Mouse (Mus musculus) frontal cortex, adult (tissue): Measurements from ENCODE around the gene Wdfy3.
"Not testable (repeated sequence)": the region's sequence is repeated elsewhere in the genome, so short reads cannot be mapped to it uniquely, and the experiment has no call there.

Source experiments
- ATAC-seq: cut with Nextera tagmentation; 2 replicates; pipeline ENCODE4 v1.9.2; 2017; ENCODE audit warnings: mild to moderate bottlenecking, moderate library complexity, mixed read lengths; ENCODE audit not compliant: low TSS enrichment

Wdfy3 gene

DNA sequence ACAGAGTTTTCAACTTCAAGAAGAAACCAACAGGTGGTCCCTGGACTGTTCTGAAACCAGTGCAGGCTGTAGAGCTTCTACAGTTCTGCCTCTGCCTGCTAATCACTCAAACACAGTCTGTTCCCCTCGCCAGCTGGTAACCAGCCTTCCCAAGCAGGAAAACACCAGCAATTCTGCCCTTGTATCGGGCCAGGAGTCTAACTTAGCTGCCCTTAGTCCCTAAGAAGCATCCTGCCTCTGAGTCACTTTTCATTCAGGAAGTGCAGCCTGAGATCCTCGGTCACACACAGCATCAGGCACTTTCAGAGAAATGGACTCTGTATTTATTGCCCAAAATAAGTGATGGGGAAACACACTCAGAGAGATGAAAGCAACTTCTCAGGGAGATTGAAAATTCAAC is 66.3 kb downstream of the Wdfy3 start:
- no peak for ATAC-seq

DNA sequence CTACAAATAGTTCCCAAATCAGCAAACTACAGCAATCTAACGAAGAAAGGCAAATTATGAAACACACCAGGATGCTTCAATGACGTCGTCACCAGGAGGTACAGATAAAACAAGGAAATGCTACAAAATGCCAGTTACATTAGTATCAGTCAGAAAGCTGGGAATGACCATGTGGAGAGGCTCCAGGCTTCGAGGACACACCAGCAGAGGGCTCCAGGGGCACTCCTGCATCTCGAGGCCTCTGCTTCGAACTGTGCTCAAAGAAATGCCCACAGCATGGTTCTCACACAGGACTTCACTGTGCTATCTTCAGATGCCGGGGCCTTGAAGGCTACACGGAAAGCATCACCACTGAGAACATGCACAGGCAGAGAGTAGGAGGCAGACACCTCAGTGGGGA is 68.7 kb downstream of the Wdfy3 start:
- peak; percentile 40; the same call in 1 of the 2 replicates for ATAC-seq

DNA sequence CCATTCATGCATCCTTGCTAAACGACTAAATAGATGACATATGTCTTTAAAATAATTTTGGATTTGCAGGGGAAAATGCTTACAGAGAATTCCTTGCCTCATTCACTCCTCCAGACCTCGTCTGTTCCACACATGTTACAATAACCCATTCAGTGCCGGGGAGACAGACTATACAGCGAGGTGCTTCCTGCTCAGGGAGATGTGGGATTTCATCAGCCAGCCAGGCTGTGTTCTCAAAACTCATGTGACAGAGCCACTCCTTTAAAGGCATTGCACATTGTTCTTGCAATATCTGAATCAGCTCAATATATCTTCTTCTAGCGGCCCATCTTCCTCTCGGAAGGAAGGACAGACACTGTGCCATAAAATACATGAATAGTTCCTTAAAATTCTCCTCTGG is 70.8 kb downstream of the Wdfy3 start:
- peak; percentile 69 for ATAC-seq

DNA sequence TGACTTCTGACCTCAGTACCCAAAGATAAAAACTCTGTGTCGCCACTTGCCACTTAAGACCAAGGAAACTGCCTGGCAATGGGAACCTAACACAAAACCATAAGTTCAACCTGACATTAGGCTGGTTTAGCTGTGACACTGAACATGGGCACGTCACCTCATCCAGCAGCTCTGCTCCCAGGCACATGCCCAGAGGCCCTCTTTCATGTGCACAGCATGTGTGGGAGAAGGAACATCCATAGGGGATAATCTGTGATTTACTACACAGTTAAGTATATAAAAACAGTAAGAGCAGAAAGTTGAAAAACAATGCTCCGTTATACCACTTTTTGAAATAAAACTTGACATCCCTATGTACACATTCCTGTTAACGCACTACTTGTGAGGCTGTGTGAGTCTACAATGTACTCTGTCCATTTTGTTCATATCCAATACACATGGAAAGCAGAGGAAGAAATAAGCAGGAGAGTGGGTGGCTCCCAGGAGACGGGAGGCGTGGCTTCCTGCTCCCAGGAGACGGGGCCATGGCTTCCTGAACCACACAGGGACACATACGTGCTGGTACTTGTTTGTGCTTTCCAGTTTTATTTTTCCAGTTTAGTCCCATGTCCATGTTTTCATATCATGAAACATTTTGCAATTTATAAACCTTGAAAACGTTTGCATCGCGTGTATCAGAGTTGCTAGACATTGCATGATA is 73.5 kb downstream of the Wdfy3 start:
- ATAC-seq, result no peak

GRCm38 (mm10) chr5:101995451-101995995 is 74.2 kb downstream of the Wdfy3 start:
- ATAC-seq, result no peak

- no peak for ATAC-seq
These were observed 75.7 kb downstream of the Wdfy3 start for GRCm38 (mm10) chr5:101993996-101994395.

DNA sequence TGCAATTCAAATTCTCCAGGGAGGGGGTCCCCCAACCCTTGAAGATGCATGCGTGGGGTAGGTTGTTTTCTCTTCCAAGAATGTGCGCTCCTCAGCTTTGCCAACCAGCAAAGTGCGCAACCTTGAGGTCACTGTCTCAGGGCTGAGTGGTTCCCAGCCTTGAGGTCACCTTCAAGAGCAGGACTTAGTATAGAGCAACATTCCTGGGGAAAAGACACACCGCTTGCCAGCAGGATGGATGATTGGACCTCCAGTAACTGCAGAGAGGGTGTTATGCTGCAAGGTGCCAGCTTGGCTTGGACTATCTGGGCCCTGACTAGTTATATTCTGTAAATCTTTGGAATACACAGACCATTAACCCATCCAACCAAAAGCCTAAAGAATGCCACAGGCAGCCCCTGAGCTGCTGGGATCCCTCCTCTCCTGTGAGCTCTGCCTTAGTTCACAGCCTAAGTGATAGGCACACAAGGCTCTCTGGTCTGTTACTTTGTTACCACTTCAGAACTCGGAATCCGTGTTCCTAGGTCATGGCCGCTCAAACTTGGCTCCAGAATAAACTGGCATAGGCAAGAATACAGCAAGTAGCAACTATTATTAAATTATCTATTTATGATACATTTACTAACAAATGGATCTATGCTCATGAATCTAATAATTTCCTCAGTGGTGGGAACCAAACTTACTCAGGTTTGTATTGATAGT is 76.6 kb downstream of the Wdfy3 start:
- ATAC-seq, result no peak

DNA sequence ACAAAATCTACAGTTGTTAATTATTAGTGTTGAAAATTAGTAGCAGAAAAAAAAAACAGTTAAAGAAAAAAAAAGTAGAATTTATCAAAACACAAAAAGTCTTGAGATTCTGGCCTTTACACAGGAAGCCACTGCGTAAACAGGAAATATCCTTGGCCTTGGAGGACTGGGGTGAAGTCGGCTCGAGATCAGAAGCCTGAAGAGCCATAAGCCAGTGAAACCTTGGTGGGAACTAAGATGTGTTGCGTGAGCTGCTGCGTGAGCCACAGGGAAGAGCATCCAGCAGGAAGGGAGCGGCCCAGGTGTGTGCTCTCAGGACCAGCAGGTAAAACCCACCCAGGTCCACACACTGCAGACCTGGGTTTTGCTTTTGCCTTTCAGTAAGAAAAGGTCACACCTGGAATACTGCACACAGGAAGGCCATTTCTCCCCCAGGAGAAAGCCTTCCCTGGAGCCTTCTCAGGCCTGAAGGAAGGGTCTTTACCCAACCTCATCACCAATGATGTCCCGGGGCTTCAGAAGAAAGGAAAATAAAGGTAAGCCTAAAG is 79.3 kb downstream of the Wdfy3 start:
- no peak for ATAC-seq

- ATAC-seq, result peak; percentile 94
These were observed 81.2 kb downstream of the Wdfy3 start for GRCm38 (mm10) chr5:101988476-101988875.

GRCm38 (mm10) chr5:101986694-101987093 is 83.0 kb downstream of the Wdfy3 start:
- no peak for ATAC-seq

DNA sequence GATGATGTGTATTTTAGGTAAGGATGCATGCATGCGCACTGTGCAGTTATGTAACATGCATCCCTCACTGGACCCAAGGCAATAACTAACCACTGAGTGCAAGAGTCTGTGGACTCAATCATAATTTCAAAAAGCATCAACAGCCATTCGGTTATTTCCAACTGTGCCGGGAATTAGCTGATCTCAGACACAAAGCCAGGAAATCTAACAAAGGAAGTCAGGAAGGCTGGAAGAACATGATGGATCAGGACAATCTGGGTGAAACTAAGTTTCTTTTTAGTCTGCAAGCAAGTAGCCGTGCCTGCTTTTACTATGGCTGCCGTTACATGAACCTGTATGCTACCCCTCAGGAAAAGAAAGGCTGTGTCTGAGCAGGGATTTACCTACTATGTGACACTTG is 87.5 kb downstream of the Wdfy3 start:
- peak; percentile 41; the same call in 1 of the 2 replicates for ATAC-seq

DNA sequence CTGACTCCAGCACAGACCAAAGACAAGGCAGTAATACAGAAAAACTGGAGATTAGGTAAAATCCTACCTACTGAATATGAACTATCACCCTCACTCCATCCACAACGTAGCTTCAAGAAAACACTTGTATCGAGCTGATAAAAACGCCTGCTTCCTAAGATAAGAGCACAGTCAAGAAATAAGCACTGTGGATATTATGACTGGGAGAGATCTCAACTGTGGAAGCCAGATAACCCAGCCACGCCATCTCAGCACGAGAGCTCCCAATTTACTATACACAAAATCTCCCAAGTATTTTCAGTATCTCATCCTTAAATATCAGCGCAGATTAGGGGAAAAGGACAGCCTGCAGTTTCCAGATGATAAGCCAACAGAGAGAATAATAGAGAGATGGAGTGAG is 90.1 kb downstream of the Wdfy3 start:
- no peak for ATAC-seq

DNA sequence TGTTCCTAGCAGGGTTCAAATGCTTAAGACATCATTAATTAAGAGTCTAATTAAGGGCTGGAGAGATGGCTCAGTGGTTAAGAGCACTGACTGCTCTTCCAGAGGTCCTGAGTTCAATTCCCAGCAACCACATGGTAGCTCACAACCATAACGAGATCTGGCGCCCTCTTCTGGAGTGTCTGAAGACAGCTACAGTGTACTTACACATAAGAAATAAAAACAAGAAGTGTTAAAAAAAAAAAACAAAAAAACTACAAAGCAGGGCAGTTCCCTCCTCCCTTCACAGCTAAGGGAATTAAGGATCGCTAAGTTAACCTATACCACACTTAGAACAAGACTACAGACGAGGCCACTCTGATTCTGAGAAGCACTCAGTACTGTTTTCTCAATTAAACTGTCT is 97.1 kb downstream of the Wdfy3 start:
- ATAC-seq, result not testable (repeated sequence)

DNA sequence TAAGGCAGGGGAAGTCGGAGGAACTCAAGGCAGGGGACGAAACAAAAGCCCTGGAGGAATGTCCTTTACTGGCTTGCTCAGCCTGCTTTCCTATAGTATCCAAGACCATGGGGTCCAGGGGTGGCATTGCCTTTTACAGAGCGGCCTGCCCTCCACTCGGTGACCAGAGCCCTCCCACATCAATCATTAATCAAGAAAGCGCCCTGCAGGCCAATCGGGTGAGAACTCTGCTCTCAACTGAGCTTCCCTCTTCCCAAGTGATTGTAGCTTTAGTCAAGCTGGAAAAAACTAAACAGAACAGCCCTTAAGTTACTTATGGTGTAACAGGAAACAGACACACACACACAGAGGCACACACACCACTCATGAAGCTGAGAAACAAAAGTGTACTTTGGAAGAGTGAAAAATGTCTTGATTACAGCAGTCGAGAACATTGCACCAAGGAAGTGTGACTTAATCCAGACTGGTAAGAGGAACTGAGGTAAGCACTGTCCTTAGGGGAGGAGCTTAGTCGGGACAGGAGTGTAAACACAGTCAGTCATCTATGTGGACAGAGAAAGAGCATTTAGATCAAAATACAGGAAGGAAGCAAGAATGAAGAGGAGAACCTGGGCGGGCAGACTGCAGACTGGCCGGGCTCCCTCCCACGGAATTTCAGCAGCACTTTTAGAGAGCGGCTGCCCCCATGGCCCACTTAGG is 101.4 kb downstream of the Wdfy3 start:
- peak; percentile 33 for ATAC-seq

DNA sequence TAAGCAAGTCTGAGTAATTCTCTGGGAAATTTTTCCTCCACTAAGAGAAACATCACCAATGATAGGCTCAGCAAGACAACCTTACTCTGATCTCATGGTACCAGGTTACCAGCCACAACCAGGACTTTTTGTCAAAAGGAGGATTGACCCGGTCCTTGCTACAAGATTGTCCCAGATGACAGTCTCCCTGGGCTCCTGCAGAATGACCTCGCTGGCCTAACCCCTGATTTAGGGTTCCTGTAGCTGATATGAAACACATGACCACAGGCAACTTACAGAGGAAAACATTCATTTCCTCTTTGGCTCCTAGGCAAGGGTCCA is 101.9 kb downstream of the Wdfy3 start:
- ATAC-seq, result no peak

GRCm38 (mm10) chr5:101962824-101963223 is 106.9 kb downstream of the Wdfy3 start:
- no peak for ATAC-seq

DNA sequence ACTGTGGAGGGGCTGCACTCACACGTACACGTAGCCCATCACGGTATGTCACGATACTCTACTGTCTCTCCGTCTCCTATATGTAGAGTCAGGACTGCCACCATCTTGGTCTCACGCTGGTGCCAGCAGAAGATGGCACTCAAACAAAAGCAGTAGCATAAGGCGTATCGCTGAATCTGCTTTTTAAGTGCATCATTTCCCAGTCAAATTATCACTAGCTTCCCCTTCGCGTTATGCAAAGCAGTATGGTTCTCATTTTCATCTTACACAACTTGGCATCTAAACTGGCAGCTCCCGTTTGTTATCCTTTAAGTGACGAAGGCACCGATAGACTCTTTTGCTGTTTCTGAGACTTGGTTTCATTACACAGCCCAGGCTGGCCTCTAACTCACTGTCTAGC is 110.4 kb downstream of the Wdfy3 start:
- ATAC-seq, result peak; percentile 76

- ATAC-seq, result no peak
These were observed 110.8 kb downstream of the Wdfy3 start for GRCm38 (mm10) chr5:101958941-101959340.

- no peak for ATAC-seq
These were observed 112.3 kb downstream of the Wdfy3 start for GRCm38 (mm10) chr5:101957419-101957818.

GRCm38 (mm10) chr5:101954393-101955340 is 115.1 kb downstream of the Wdfy3 start:
- ATAC-seq, result peak; percentile 39

- ATAC-seq, result no peak
These were observed 117.8 kb downstream of the Wdfy3 start for GRCm38 (mm10) chr5:101951918-101952317.
